Mouse (Mus musculus): ENCODE data around the gene Strip1.

DNA sequence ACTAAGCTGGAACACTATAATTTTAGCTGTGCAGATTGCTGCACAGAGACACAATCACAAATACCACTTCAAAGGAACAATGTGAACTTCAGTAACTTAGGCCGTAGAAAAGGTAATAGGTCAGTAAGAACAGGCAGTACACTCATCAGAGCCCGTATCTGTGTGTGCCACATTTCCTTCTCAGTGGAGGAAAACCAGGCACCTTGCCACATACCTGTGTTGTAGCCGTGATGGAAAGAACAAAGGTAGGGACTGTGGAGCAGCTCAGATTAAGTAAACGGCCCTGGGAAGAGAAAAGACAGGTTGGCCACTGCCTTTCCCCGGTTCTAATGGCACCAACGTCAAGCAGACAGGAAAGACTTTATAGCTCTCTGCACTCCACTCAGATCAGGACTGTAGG lies 35.9 kb upstream of the Strip1 start:
- TF ChIP-seq CTCF (IDR thresholded peaks at IDR 0.05; ENCODE audit: low read depth, low read length) (no peak), POLR2A (IDR thresholded peaks at IDR 0.05; ENCODE audit: borderline replicate concordance, low read depth, low read length) (no peak)
